In the genomic region with DNA sequence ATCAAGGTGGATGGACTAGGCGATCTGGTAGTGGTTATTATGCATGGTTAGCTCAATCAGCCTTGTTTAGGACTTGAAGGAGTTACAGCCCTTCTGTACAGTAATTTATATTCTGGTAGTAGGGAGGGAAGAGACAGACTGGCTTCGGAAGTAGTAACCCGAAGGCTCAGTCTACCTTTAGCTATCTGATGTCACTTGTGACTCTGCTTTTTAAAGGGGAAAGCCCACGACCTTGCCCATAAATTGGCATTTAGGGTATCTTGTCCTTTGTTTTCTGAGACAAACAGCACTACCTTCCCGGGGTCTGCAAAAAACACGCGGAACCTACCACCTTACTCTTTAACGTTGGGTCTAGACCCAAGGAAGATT, we compare ENCODE assay signal across 7 mouse cellular contexts. TPM values are rescaled to one million over a fixed set of nuclear protein-coding genes. Genes with fewer than 3 reads are reported as not detected.
DNase-seq lines count a peak whose midpoint lies in the region; ATAC-seq and TF ChIP-seq lines count a peak whose summit lies in the region.

No protein-coding gene starts in this region.

- TF ChIP-seq CTCF in testis, adult 2 months (IDR thresholded peaks at IDR 0.05; ENCODE audit: control insufficient read depth, insufficient read depth, insufficient replicate concordance, low read depth, low read length), result no peak
- TF ChIP-seq CTCF in liver, embryonic 14.5 days (IDR thresholded peaks at IDR 0.05; ENCODE audit: low read depth), result no peak
- no peak for TF ChIP-seq CTCF in stomach, postnatal 0 days (IDR thresholded peaks at IDR 0.05; ENCODE audit: low read depth)

- TF ChIP-seq POLR2A in testis, adult 2 months (IDR thresholded peaks at IDR 0.05; ENCODE audit: control insufficient read depth, low read depth, low read length), result no peak

- peaks cover 21% of the 10 kb centered on the region for H3K4me1 ChIP-seq in testis, adult 2 months (ENCODE audit: control insufficient read depth, insufficient read depth, low read length)
- H3K4me1 ChIP-seq in forebrain, embryonic 12.5 days, result peaks cover 27% of the 10 kb centered on the region
- H3K4me1 ChIP-seq in liver, embryonic 14.5 days (replicated peaks; ENCODE audit: control insufficient read depth in 2 of 2, insufficient read depth in 2 of 2, low read length in 1 of 2), result peaks cover 11 to 23% of the 10 kb centered on the region in 2 experiments
- peaks cover 5% of the 10 kb centered on the region for H3K4me1 ChIP-seq in stomach, postnatal 0 days (replicated peaks; ENCODE audit: control insufficient read depth, insufficient read depth)

- H3K36me3 ChIP-seq in testis, adult 2 months (ENCODE audit: control insufficient read depth, insufficient read depth, low read length), result no peaks in the 10 kb centered on the region; the same call in 1 of the 2 replicates
- H3K36me3 ChIP-seq in forebrain, embryonic 12.5 days (replicated peaks), result peaks cover 21% of the 10 kb centered on the region
- H3K36me3 ChIP-seq in liver, embryonic 14.5 days (replicated peaks; ENCODE audit: control insufficient read depth, insufficient read depth, low read depth), result no peaks in the 10 kb centered on the region
- H3K36me3 ChIP-seq in stomach, postnatal 0 days (ENCODE audit: control insufficient read depth, insufficient read depth, low read length), result peaks cover 13% of the 10 kb centered on the region

- 6% methylated on average over 8 of the region's 8 CpGs for WGBS in forebrain, embryonic 12.5 days
- under 1% methylated on average over 8 of the region's 8 CpGs for WGBS in liver, embryonic 14.5 days (ENCODE audit: insufficient replicate concordance)
- WGBS in stomach, postnatal 0 days, result 4% methylated on average over 8 of the region's 8 CpGs

- H3K27ac ChIP-seq in testis, adult 2 months (ENCODE audit: control insufficient read depth, insufficient read depth, low read depth, low read length), result peak overlapping the region; percentile 94
- H3K27ac ChIP-seq in forebrain, embryonic 12.5 days, result peak overlapping the region; percentile 91; the same call in 1 of the 2 replicates
- peak overlapping the region; percentile 92 for H3K27ac ChIP-seq in liver, embryonic 14.5 days
- H3K27ac ChIP-seq in stomach, postnatal 0 days (replicated peaks), result peak overlapping the region; percentile 83

- H3K27me3 ChIP-seq in testis, adult 2 months (ENCODE audit: control insufficient read depth, insufficient read depth, low read length), result no peaks in the 10 kb centered on the region
- H3K27me3 ChIP-seq in forebrain, embryonic 12.5 days, result peaks cover 20% of the 10 kb centered on the region; the same call in 1 of the 2 replicates
- no peaks in the 10 kb centered on the region for H3K27me3 ChIP-seq in liver, embryonic 14.5 days (ENCODE audit: control insufficient read depth, insufficient read depth, low read length)
- H3K27me3 ChIP-seq in stomach, postnatal 0 days (ENCODE audit: control insufficient read depth, insufficient read depth, low read length), result no peaks in the 10 kb centered on the region

- H3K9ac ChIP-seq in forebrain, embryonic 12.5 days, result peak overlapping the region; percentile 85; the same call in 1 of the 2 replicates
- peak overlapping the region; percentile 92 for H3K9ac ChIP-seq in liver, embryonic 14.5 days (replicated peaks)
- peak overlapping the region; percentile 82 for H3K9ac ChIP-seq in stomach, postnatal 0 days (ENCODE audit: low read length)

- H3K4me3 ChIP-seq in testis, adult 2 months (ENCODE audit: control insufficient read depth, low read depth, low read length), result peak overlapping the region; percentile 94
- peak overlapping the region; percentile 82 for H3K4me3 ChIP-seq in forebrain, embryonic 12.5 days (replicated peaks)
- peak overlapping the region; percentile 81 to 94 for H3K4me3 ChIP-seq in liver, embryonic 14.5 days (ENCODE audit: insufficient read depth in 1 of 2, low read depth in 2 of 2, low read length in 2 of 2)
- H3K4me3 ChIP-seq in stomach, postnatal 0 days (ENCODE audit: low read depth, low read length), result peak overlapping the region; percentile 63

- peak overlapping the region; percentile 64 for H3K4me2 ChIP-seq in forebrain, embryonic 12.5 days
- peak overlapping the region; percentile 99 for H3K4me2 ChIP-seq in liver, embryonic 14.5 days (ENCODE audit: low read depth)
- peak overlapping the region; percentile 66 for H3K4me2 ChIP-seq in stomach, postnatal 0 days (replicated peaks; ENCODE audit: low read depth)

- H3K9me3 ChIP-seq in forebrain, embryonic 12.5 days, result no peaks in the 10 kb centered on the region
- no peaks in the 10 kb centered on the region for H3K9me3 ChIP-seq in liver, embryonic 14.5 days (ENCODE audit: control insufficient read depth, low read length)
- H3K9me3 ChIP-seq in stomach, postnatal 0 days (ENCODE audit: control insufficient read depth, low read length), result no peaks in the 10 kb centered on the region

- no peak for ATAC-seq in forebrain, embryonic 12.5 days (ENCODE audit: low FRiP score)
- ATAC-seq in liver, embryonic 14.5 days (ENCODE audit: insufficient read depth), result no peak
- ATAC-seq in stomach, postnatal 0 days (ENCODE audit: low FRiP score, low TSS enrichment), result no peak

- DNase-seq in testis, postnatal 14 days (ENCODE audit: low spot score), result no peak
- no peak for DNase-seq in liver, embryonic 14.5 days (ENCODE audit: low read depth in 3 of 3, low spot score in 3 of 3)
- no peak for DNase-seq in stomach, postnatal 0 days (ENCODE audit: low spot score)
- DNase-seq in gastrocnemius, postnatal 25 days, result no peak
- DNase-seq in cerebellum, adult 11 months, result no peak

- TF ChIP-seq EP300 in liver, embryonic 14.5 days (IDR thresholded peaks at IDR 0.05; ENCODE audit: low read depth), result no peak
- TF ChIP-seq EP300 in stomach, postnatal 0 days (optimal IDR thresholded peaks at IDR 0.05), result no peak

RNA-seq across cellular contexts. Expression of gene Acaa1a, which starts 0.7 kb away (rescaled TPM):
- 13.7 and 15.6 TPM in 2 replicates for polyA plus RNA-seq in testis, adult 2 months (2012; rRNA removed)
- 73.4 and 75.9 TPM in 2 replicates for polyA plus RNA-seq in forebrain, embryonic 12.5 days (2016; fragmentation: Nextera tagmentation; extraction: Ambion mirVana)
- polyA plus RNA-seq in liver, embryonic 14.5 days (2012; rRNA removed), result 26.6 and 27.3 TPM in 2 replicates
- polyA plus RNA-seq in liver, embryonic 14.5 days (2014; fragmentation: Nextera tagmentation; extraction: Ambion mirVana), result 28.4 and 30.6 TPM in 2 replicates
- 181 and 193 TPM in 2 replicates for polyA plus RNA-seq in stomach, postnatal 0 days (2015; fragmentation: Nextera tagmentation; extraction: Ambion mirVana)
- 10 to 100 TPM; 38.3 to 40.9 TPM for total RNA-seq in gastrocnemius, postnatal 25 days (2021)

RNA-seq across cellular contexts. Expression of gene Myd88, which starts 1.0 kb away (rescaled TPM):
- polyA plus RNA-seq in testis, adult 2 months (2012; rRNA removed), result 13.0 and 14.8 TPM in 2 replicates
- polyA plus RNA-seq in forebrain, embryonic 12.5 days (2016; fragmentation: Nextera tagmentation; extraction: Ambion mirVana), result 5.6 and 5.9 TPM in 2 replicates
- 5.8 and 6.4 TPM in 2 replicates for polyA plus RNA-seq in liver, embryonic 14.5 days (2012; rRNA removed)
- polyA plus RNA-seq in liver, embryonic 14.5 days (2014; fragmentation: Nextera tagmentation; extraction: Ambion mirVana), result 15.0 and 15.8 TPM in 2 replicates
- 40.8 and 41.5 TPM in 2 replicates for polyA plus RNA-seq in stomach, postnatal 0 days (2015; fragmentation: Nextera tagmentation; extraction: Ambion mirVana)
- total RNA-seq in gastrocnemius, postnatal 25 days (2021), result 1 to 10 TPM; 4.3 to 5.0 TPM

RNA-seq across cellular contexts. Expression of gene Xylb, which starts 17.0 kb away (rescaled TPM):
- polyA plus RNA-seq in testis, adult 2 months (2012; rRNA removed), result 6.5 and 6.9 TPM in 2 replicates
- 7.0 and 7.4 TPM in 2 replicates for polyA plus RNA-seq in forebrain, embryonic 12.5 days (2016; fragmentation: Nextera tagmentation; extraction: Ambion mirVana)
- 3.3 and 4.8 TPM in 2 replicates for polyA plus RNA-seq in liver, embryonic 14.5 days (2012; rRNA removed)
- polyA plus RNA-seq in liver, embryonic 14.5 days (2014; fragmentation: Nextera tagmentation; extraction: Ambion mirVana), result 2.4 and 4.2 TPM in 2 replicates
- polyA plus RNA-seq in stomach, postnatal 0 days (2015; fragmentation: Nextera tagmentation; extraction: Ambion mirVana), result 3.2 and 5.7 TPM in 2 replicates
- total RNA-seq in gastrocnemius, postnatal 25 days (2021), result under 1 TPM; 0.08 to 0.48 TPM

RNA-seq across cellular contexts. Expression of gene Oxsr1, which starts 18.0 kb away (rescaled TPM):
- 6.6 and 6.9 TPM in 2 replicates for polyA plus RNA-seq in testis, adult 2 months (2012; rRNA removed)
- polyA plus RNA-seq in forebrain, embryonic 12.5 days (2016; fragmentation: Nextera tagmentation; extraction: Ambion mirVana), result 19.9 and 21.6 TPM in 2 replicates
- polyA plus RNA-seq in liver, embryonic 14.5 days (2012; rRNA removed), result 8.3 and 11.8 TPM in 2 replicates
- polyA plus RNA-seq in liver, embryonic 14.5 days (2014; fragmentation: Nextera tagmentation; extraction: Ambion mirVana), result 4.9 and 6.3 TPM in 2 replicates
- 8.7 and 9.7 TPM in 2 replicates for polyA plus RNA-seq in stomach, postnatal 0 days (2015; fragmentation: Nextera tagmentation; extraction: Ambion mirVana)
- total RNA-seq in gastrocnemius, postnatal 25 days (2021), result 10 to 100 TPM; 42.5 to 43.1 TPM

RNA-seq across cellular contexts. Expression of gene Slc22a14, which starts 25.2 kb away (rescaled TPM):
- polyA plus RNA-seq in testis, adult 2 months (2012; rRNA removed), result 342 and 379 TPM in 2 replicates
- not detected in 2 replicates for polyA plus RNA-seq in forebrain, embryonic 12.5 days (2016; fragmentation: Nextera tagmentation; extraction: Ambion mirVana)
- not detected in 2 replicates for polyA plus RNA-seq in liver, embryonic 14.5 days (2012; rRNA removed)
- polyA plus RNA-seq in liver, embryonic 14.5 days (2014; fragmentation: Nextera tagmentation; extraction: Ambion mirVana), result not detected in 2 replicates
- polyA plus RNA-seq in stomach, postnatal 0 days (2015; fragmentation: Nextera tagmentation; extraction: Ambion mirVana), result not detected in 2 replicates
- total RNA-seq in gastrocnemius, postnatal 25 days (2021), result not detected
